Mouse (Mus musculus) liver, embryonic 12.5 days (tissue): Measurements from ENCODE around the gene Fyb. TPM values are rescaled to one million over a fixed set of nuclear protein-coding genes. Genes with fewer than 3 reads are reported as not detected.

Source experiments
- ATAC-seq: fragments of 200-750 bp; cut with Nextera tagmentation; 2 replicates; pipeline ENCODE4 v1.8.0; 2017; ENCODE audit warnings: moderate number of reproducible peaks, mild to moderate bottlenecking, moderate library complexity
- H3K27ac ChIP-seq: fragments of 300-500 bp; sonication (generic); 2 replicates; pipeline ENCODE4 v1.5.1; 2016; ENCODE audit warnings: mild to moderate bottlenecking
- H3K27me3 ChIP-seq: fragments of 300-500 bp; sonication (generic); replicated peaks from 2 replicates; pipeline ENCODE4 v1.6.1; 2016; ENCODE audit warnings: mild to moderate bottlenecking, moderate library complexity
- H3K36me3 ChIP-seq: fragments of 300-500 bp; sonication (generic); 2 replicates; pipeline ENCODE4 v1.6.1; 2016; ENCODE audit warnings: mild to moderate bottlenecking, moderate library complexity
- H3K4me1 ChIP-seq: fragments of 300-500 bp; sonication (generic); 2 replicates; pipeline ENCODE4 v1.6.1; 2016
- H3K4me2 ChIP-seq: fragments of 300-500 bp; sonication (generic); 2 replicates; pipeline ENCODE4 v1.6.1; 2016; ENCODE audit warnings: mild to moderate bottlenecking, moderate library complexity
- H3K4me3 ChIP-seq: fragments of 300-500 bp; sonication (generic); 2 replicates; pipeline ENCODE4 v1.5.1; 2016; ENCODE audit warnings: mild to moderate bottlenecking, moderate library complexity
- H3K9ac ChIP-seq: fragments of 300-500 bp; sonication (generic); 2 replicates; pipeline ENCODE4 v1.6.1; 2016; ENCODE audit warnings: mild to moderate bottlenecking, moderate library complexity
- H3K9me3 ChIP-seq: fragments of 300-500 bp; sonication (generic); replicated peaks from 2 replicates; pipeline ENCODE4 v1.6.1; 2016; ENCODE audit warnings: mild to moderate bottlenecking, moderate library complexity
- WGBS: fragments of 180-500 bp; shearing (Covaris S2); methylation state at CpG from one replicate; pipeline ENCODE4 v1.1.7; 2016; ENCODE audit not compliant: insufficient replicate concordance; 5-methylcytosine and 5-hydroxymethylcytosine counted together
- polyA plus RNA-seq: library from polyadenylated mRNA; unstranded; fragments of >200 nt; fragmentation: Nextera tagmentation; extraction: Ambion mirVana; gene quantifications from 2 replicates; pipeline ENCODE4 v1.2.1, GENCODE M21; 2016

Fyb gene
- 32.2 and 36.7 TPM in 2 replicates for polyA plus RNA-seq

DNA sequence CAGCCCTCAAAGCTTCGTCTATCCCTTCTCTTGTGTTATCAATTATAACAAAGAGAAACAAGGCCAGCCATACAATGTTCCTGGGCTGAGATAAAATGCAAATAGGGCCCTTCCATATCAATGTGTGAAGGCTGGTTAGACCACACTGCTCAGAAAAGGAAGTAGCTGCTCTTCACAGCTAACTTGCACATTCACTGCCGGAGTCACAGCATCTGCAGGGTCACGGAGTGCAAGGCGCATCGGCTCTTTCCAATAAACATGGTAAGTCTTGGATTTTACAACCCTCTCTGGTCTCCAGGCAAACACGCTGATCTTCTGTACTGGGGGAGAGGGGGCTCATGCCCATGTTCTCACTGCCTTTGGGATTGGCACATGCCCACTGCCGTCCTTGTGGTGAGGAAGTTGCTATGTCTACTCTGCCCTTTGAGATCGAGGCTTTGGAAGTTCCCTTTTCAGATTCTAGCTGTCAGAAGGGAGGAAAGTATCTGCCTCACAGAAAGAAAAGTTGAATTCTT is at the start of gene Fyb:
Fyb (plus strand) TSS at position 201 of the 515 bp plus-strand sequence.
- H3K27ac ChIP-seq = peak within 1 kb of the TSS; percentile 67
- peak within 1 kb of the TSS; percentile 48 for H3K4me3 ChIP-seq
- no peaks in the 10 kb centered on the region for H3K27me3 ChIP-seq
- H3K9me3 ChIP-seq = no peaks in the 10 kb centered on the region
- H3K4me1 ChIP-seq = peaks cover 65% of the 10 kb centered on the region
- peak within 1 kb of the TSS; percentile 30; the same call in 1 of the 2 replicates for H3K9ac ChIP-seq
- peak; percentile 72 for ATAC-seq
- H3K36me3 ChIP-seq = no peaks in the 10 kb centered on the region
- peak within 1 kb of the TSS; percentile 69 for H3K4me2 ChIP-seq
- 20% methylated on average over 8 of the region's 8 CpGs for WGBS

GRCm38 (mm10) chr15:6483561-6483960 is 39.1 kb upstream of the Fyb start:
- ATAC-seq = no peak

GRCm38 (mm10) chr15:6492386-6492785 is 30.3 kb upstream of the Fyb start:
- Histone ChIP-seq H3K27me3 (no peaks in the 10 kb centered on the region), H3K36me3 (no peaks in the 10 kb centered on the region), H3K27ac (no peak overlapping the region), H3K9ac (no peak overlapping the region), H3K4me3 (no peak overlapping the region), H3K4me2 (no peak overlapping the region), H3K9me3 (no peaks in the 10 kb centered on the region), H3K4me1 (no peaks in the 10 kb centered on the region)
- 63% methylated on average over 2 of the region's 2 CpGs for WGBS
- no peak for ATAC-seq

More at GRCm38 (mm10) chr15:6483561-6483960, 39.1 kb upstream of the Fyb start:
- Histone ChIP-seq H3K36me3 (no peaks in the 10 kb centered on the region), H3K9ac (no peak overlapping the region), H3K4me2 (no peak overlapping the region), H3K27ac (no peak overlapping the region), H3K9me3 (no peaks in the 10 kb centered on the region), H3K4me1 (no peaks in the 10 kb centered on the region), H3K4me3 (no peak overlapping the region), H3K27me3 (no peaks in the 10 kb centered on the region)
- WGBS = 59% methylated on average over 3 of the region's 3 CpGs

DNA sequence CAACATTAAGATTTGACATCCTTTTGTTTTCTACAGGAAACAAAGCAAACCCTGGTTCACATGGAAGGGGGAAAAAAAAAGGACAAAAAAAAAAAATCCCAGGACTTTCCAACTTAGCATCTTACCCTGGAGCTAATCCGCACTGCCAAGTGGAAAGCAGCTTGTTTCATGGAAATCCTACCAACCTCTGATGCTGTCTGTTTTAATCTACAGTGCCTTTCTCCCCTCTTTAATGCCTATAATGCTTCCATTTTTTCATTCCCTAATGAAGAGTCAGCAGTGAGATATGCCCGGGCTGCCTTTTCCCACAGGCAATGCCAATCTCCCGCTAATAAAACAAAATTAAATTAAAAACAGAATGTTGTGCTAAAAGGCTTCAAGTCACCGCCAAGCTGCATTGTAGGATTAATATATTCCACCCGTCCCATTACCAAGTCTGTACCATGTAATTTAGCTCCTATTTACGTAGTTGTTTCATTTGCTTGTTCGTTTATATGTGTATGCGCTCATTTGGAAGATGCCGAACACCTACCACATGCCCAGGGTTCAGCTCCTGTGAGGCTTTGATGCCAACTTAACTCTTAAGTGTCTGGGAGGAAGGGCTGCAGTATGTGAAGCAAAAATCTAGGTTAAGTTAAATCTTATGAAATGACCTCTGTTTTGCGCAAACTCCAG is 24.1 kb upstream of the Fyb start:
- Histone ChIP-seq H3K4me3 (no peak overlapping the region), H3K4me1 (no peaks in the 10 kb centered on the region), H3K9ac (no peak overlapping the region), H3K4me2 (no peak overlapping the region), H3K36me3 (no peaks in the 10 kb centered on the region), H3K27me3 (no peaks in the 10 kb centered on the region), H3K9me3 (no peaks in the 10 kb centered on the region), H3K27ac (no peak overlapping the region)
- ATAC-seq = no peak
- WGBS = 75% methylated on average over 10 of the region's 10 CpGs

DNA sequence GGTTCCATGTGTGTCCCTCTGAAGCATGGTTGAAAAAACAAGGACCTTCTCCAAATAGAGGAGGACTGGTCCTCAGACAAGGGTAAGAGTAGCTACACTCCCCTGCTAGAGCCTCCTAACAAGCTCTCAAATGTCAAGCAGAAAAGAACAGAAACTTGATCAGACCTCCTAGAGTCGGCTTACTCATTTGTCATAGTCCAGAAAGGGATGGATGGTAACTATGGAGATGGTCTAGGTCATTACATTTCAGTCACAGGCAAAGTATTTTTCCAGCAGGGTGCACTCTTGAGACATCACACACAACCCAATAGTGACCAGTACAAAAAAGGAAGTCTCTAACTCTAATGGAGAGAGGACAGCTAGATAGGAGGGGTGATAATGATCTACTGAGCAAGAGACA is 21.9 kb upstream of the Fyb start:
- Histone ChIP-seq H3K27me3 (no peaks in the 10 kb centered on the region), H3K27ac (no peak overlapping the region), H3K4me1 (no peaks in the 10 kb centered on the region), H3K4me3 (no peak overlapping the region), H3K9me3 (no peaks in the 10 kb centered on the region), H3K9ac (no peak overlapping the region), H3K36me3 (no peaks in the 10 kb centered on the region), H3K4me2 (no peak overlapping the region)
- WGBS = 23% methylated on average over 1 of the region's 1 CpGs
- ATAC-seq = peak; percentile 49; the same call in 1 of the 2 replicates

DNA sequence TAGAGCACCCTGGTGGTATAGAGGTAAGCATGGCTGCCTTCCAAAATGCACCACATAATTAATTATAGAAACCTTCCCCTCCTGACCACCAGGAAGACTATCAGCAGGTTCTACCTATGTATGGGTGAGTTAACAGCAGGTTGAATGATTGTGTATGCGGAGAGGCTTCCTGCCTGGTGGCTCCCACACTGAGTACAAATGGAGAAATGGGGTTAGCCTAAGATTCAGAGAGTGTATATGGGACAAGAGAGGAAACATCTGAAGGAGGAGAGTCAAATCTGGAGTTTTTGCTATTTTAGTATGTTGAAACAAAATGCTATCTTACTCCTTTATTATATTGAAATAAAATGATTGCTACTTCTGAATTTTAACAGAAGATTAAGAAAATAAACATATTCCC is 5.1 kb upstream of the Fyb start:
- peaks cover 31% of the 10 kb centered on the region for H3K4me1 ChIP-seq
- 71% methylated on average over 1 of the region's 1 CpGs for WGBS
- H3K27ac ChIP-seq = no peak overlapping the region
- no peak overlapping the region for H3K4me2 ChIP-seq
- H3K4me3 ChIP-seq = no peak overlapping the region
- no peak for ATAC-seq
- no peaks in the 10 kb centered on the region for H3K27me3 ChIP-seq
- H3K9ac ChIP-seq = no peak overlapping the region
- H3K36me3 ChIP-seq = no peaks in the 10 kb centered on the region
- H3K9me3 ChIP-seq = no peaks in the 10 kb centered on the region

- H3K4me3 ChIP-seq = no peak overlapping the region; the same call in 1 of the 2 replicates
- whole genome bisulfite sequencing = 39% methylated on average over 19 of the region's 19 CpGs
- peaks cover 46% of the 10 kb centered on the region for H3K4me1 ChIP-seq
- ATAC-seq = no peak
- peak overlapping the region; percentile 65 for H3K27ac ChIP-seq
- H3K9ac ChIP-seq = no peak overlapping the region
- no peaks in the 10 kb centered on the region for H3K27me3 ChIP-seq
- H3K36me3 ChIP-seq = no peaks in the 10 kb centered on the region
- no peaks in the 10 kb centered on the region for H3K9me3 ChIP-seq
- H3K4me2 ChIP-seq = peak overlapping the region; percentile 58
Observed at GRCm38 (mm10) chr15:6519417-6520255, 3.0 kb upstream of the Fyb start.

DNA sequence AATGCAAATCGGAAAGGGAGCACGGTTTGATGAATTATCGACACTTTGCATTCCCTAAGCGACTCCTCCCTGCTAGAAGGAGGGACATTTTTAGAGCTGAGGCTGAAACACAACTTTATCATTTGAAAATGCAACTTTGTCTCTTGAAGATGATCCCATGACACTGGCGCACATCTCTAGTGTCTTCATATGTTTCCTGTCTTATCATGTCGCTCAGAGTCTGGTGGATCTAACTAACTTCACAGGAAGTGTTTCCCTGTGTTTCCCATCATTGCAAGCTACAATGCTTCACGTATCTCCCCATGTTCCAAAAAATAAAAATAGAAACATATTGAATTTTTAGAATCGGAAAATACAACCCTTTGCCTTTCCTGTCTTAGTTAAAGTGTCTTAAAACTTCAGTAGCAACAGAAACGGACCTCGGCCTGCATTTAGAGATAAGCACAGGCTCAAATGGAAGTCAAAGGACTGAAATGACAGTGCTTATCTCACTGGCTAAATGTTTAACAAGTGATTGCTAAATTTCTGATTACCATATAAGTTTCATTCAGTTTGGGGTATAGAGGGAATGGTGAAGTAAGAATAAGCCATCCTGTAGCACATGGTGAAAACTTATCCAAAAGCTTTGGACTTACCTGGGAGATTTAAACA is 2.0 kb upstream of the Fyb start:
- Histone ChIP-seq H3K9ac (no peak overlapping the region), H3K27me3 (no peaks in the 10 kb centered on the region), H3K4me1 (peaks cover 55% of the 10 kb centered on the region), H3K4me2 (peak overlapping the region; percentile 58), H3K4me3 (peak overlapping the region; percentile 26), H3K27ac (peak overlapping the region; percentile 65), H3K36me3 (no peaks in the 10 kb centered on the region), H3K9me3 (no peaks in the 10 kb centered on the region)
- WGBS = 17% methylated on average over 10 of the region's 10 CpGs
- peak; percentile 75 for ATAC-seq

DNA sequence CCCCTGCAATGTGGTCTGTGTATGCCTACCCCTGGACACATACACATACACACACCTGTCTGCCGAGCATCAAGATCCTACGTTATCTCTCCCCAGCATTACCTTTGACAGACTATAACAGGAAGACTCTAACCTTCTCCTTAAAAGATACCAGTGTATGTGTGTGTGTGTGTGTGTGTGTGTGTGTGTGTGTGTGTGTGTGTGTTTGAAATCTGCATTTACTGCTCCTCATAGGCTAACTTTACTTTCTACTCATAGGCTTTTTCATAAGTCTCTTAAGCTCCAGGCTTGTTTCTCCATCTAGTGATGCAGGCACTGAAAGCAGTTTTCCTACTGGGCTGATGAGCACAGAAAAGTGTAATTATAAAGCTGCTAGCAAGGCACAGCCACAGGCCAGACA is 2.1 kb downstream of the Fyb start:
- Histone ChIP-seq H3K4me2 (peak overlapping the region; percentile 12; the same call in 1 of the 2 replicates), H3K27me3 (no peaks in the 10 kb centered on the region), H3K27ac (0 out of 2 replicates have a peak overlapping the region, but pooled peaks have one; percentile 28), H3K4me3 (no peak overlapping the region), H3K4me1 (peaks cover 57% of the 10 kb centered on the region), H3K9ac (no peak overlapping the region; the same call in 1 of the 2 replicates), H3K9me3 (no peaks in the 10 kb centered on the region), H3K36me3 (no peaks in the 10 kb centered on the region)
- 43% methylated on average over 2 of the region's 2 CpGs for WGBS
- no peak for ATAC-seq

- H3K9ac ChIP-seq = no peak overlapping the region
- H3K4me3 ChIP-seq = no peak overlapping the region
- H3K27me3 ChIP-seq = no peaks in the 10 kb centered on the region
- H3K9me3 ChIP-seq = no peaks in the 10 kb centered on the region
- peaks cover 51% of the 10 kb centered on the region for H3K4me1 ChIP-seq
- WGBS = 47% methylated on average over 3 of the region's 3 CpGs
- H3K27ac ChIP-seq = no peak overlapping the region
- no peaks in the 10 kb centered on the region for H3K36me3 ChIP-seq
- peak overlapping the region; percentile 15; the same call in 1 of the 2 replicates for H3K4me2 ChIP-seq
- no peak for ATAC-seq
Observed at GRCm38 (mm10) chr15:6525386-6525785, 2.7 kb downstream of the Fyb start.

DNA sequence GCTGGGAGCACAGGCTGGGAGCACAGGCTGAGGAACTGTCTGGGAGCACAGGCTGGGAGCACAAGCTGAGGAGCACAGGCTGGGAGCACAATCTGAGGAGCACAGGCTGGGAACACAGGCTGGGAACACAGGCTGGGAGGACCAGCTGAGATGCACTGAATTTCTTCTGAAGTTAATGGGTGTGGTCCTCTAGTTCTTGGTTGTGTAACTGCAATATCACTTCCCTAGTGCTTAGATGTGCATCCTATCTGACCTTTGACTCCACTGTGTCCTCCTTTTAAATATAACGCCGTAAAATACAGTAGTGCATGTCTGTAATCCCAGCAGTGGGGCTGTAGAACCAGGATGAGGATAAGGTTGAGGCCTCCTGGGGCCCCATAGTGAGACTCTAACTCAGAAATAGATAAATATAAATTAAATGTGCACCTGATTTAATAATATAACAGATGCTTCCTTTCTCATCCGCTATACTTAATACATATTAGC is 11.2 kb downstream of the Fyb start:
- H3K27ac ChIP-seq = no peak overlapping the region
- no peak for ATAC-seq
- peaks cover 13% of the 10 kb centered on the region; the same call in 1 of the 2 replicates for H3K4me1 ChIP-seq
- no peak overlapping the region for H3K4me2 ChIP-seq
- H3K27me3 ChIP-seq = no peaks in the 10 kb centered on the region
- no peak overlapping the region for H3K4me3 ChIP-seq
- WGBS = 66% methylated on average over 3 of the region's 3 CpGs
- no peaks in the 10 kb centered on the region for H3K9me3 ChIP-seq
- H3K9ac ChIP-seq = no peak overlapping the region
- no peaks in the 10 kb centered on the region for H3K36me3 ChIP-seq
